Mouse (Mus musculus): ENCODE results near the gene Ascc2. TPM values are rescaled to one million over a fixed set of nuclear protein-coding genes. Genes with fewer than 3 reads are reported as not detected.
"Not testable (repeated sequence)": the region's sequence is repeated elsewhere in the genome, so short reads cannot be mapped to it uniquely, and the experiment has no call there.

Ascc2 gene
- polyA plus RNA-seq, 1 experiment from 2014 or later: 36.5 TPM

DNA sequence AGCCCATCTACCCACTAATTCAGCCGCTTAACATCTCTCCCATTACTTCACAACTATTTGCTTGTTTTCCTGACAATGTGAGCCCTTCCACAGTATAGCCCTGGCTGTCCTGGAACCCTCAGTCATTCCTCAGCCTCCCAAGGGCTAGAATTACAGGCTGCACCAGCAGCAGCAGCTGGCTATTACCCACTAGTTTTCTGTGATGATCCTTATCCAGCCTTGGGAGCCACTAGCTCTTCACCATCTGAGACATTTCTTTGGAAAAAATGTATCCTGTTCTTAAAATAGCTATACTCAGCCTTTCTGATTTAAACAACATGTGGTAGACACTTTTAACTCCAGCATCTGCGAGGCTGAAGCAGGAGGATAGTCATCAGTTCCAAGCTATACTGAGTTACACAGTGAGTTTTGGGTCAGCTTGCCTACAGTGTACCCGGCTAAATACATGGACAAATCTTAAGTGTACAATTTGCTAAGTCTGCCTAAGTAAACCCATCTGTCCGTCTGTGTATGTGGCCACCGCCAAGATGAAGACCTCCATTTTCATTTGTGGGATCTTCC lies 685 bp upstream of the Ascc2 start:
- ATAC-seq (replicated peaks; ENCODE audit: low FRiP score): peak; percentile 16; the same call in 1 of the 2 replicates
- peak overlapping the region; percentile 85 for H3K27ac ChIP-seq
- H3K4me3 ChIP-seq (replicated peaks): peak overlapping the region; percentile 77
- WGBS: 56% methylated on average over 5 of the region's 5 CpGs
- peak overlapping the region; percentile 68 for H3K4me2 ChIP-seq
- peaks cover 21% of the 10 kb centered on the region for H3K4me1 ChIP-seq
- no peaks in the 10 kb centered on the region for H3K27me3 ChIP-seq
- peaks cover 14% of the 10 kb centered on the region; the same call in 1 of the 2 replicates for H3K36me3 ChIP-seq
- H3K9me3 ChIP-seq (replicated peaks): no peaks in the 10 kb centered on the region
- no peak overlapping the region for H3K9ac ChIP-seq

DNA sequence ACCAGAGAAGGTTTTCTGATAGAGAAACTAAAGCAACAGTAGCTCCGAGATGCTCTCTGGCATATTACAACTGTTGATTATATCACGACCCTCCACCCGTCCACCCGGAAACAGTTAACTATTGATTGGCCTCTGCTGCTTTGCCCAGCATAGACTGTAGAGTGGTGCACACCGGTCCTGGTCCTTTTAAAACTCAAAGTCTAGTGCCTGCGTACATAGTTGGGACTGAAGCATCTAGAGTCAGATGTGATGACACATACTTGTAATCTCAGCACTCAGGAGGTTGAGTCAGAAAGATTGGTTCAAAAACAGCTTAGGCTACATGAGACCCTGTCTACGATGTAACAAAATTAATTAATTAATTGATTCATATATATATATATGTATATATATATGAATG lies 714 bp downstream of the Ascc2 start:
- Histone ChIP-seq H3K36me3 (peaks cover 14% of the 10 kb centered on the region; the same call in 1 of the 2 replicates), H3K27ac (peak overlapping the region; percentile 85; the same call in 1 of the 2 replicates), H3K9ac (peak overlapping the region; percentile 63), H3K4me1 (peaks cover 21% of the 10 kb centered on the region), H3K4me2 (peak overlapping the region; percentile 68), H3K4me3 (replicated peaks) (peak overlapping the region; percentile 77), H3K9me3 (replicated peaks) (no peaks in the 10 kb centered on the region), H3K27me3 (no peaks in the 10 kb centered on the region)
- 19% methylated on average over 7 of the region's 7 CpGs for WGBS
- no peak for ATAC-seq (replicated peaks; ENCODE audit: low FRiP score)

DNA sequence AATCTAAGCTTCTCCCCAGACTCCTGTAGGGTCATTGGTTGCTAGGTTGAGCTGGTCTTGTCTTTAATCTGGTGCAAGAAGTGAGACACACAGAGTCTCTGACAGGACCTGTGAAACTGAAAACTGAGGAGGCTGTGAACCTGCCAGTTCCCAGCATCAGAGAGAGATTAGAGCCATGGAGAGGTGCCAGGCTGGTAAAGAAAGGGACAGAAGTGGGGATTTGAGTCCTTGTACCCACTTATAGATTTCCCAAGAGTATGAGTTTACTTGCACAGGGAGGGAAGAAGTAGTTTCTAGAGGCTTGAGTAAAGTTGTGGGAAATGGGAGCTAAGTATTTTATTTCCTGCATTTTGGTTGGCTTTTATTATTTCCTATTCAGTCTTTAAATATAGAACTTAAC lies 3.6 kb downstream of the Ascc2 start:
- Histone ChIP-seq H3K4me3 (replicated peaks) (no peak overlapping the region), H3K9me3 (replicated peaks) (no peaks in the 10 kb centered on the region), H3K4me2 (no peak overlapping the region), H3K27ac (no peak overlapping the region), H3K27me3 (no peaks in the 10 kb centered on the region), H3K9ac (no peak overlapping the region), H3K36me3 (peaks cover 26% of the 10 kb centered on the region; the same call in 1 of the 2 replicates), H3K4me1 (peaks cover 21% of the 10 kb centered on the region)
- ATAC-seq (replicated peaks; ENCODE audit: low FRiP score): no peak

DNA sequence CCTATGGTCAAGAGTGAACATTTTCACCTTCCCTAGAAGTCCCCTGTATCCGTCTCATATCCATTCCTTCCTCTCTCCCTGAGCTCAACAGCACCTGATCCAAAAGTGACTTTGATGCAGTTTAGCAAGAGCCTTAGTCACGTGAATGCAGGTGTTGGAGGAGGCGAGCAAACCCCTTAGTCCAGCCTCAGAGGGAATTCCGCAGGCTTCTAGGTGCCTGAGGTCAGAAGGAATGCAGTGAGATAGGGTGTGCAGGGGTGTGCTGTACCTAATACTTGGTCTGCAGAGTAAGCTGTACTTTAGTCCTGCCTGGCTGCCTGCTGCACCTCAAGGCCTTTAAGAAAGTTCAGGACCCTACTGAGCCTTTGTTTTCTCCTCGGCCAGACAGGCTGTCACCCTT lies 6.2 kb downstream of the Ascc2 start:
- Histone ChIP-seq H3K27ac (no peak overlapping the region), H3K4me1 (peaks cover 5% of the 10 kb centered on the region), H3K9ac (no peak overlapping the region), H3K36me3 (peaks cover 51% of the 10 kb centered on the region), H3K4me2 (no peak overlapping the region), H3K4me3 (replicated peaks) (no peak overlapping the region), H3K27me3 (no peaks in the 10 kb centered on the region), H3K9me3 (replicated peaks) (no peaks in the 10 kb centered on the region)
- WGBS: 67% methylated on average over 5 of the region's 5 CpGs
- ATAC-seq (replicated peaks; ENCODE audit: low FRiP score): no peak

DNA sequence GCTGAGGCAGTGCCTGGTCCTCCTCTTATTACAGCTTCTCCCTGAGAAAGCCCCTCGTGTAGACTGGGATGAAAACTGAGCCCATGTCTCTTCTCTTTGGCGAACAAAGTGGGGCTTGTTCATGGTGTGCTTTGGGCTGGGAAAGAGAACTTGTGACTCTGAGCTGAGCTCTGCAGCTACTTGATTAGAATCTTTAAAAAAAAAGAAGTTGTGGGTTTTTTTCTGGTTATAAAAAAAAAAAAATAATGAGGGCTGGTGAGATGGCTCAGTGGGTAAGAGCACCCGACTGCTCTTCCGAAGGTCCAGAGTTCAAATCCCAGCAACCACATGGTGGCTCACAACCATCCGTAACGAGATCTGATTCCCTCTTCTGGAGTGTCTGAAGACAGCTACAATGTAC lies 7.6 kb downstream of the Ascc2 start:
- H3K9ac ChIP-seq; H3K27ac ChIP-seq; ATAC-seq (replicated peaks; ENCODE audit: low FRiP score); H3K9me3 ChIP-seq (replicated peaks); H3K4me3 ChIP-seq (replicated peaks); H3K4me2 ChIP-seq; H3K4me1 ChIP-seq; H3K27me3 ChIP-seq: not testable (repeated sequence)
- 86% methylated on average over 6 of the region's 6 CpGs for WGBS
- H3K36me3 ChIP-seq: peaks cover 65% of the 10 kb centered on the region

DNA sequence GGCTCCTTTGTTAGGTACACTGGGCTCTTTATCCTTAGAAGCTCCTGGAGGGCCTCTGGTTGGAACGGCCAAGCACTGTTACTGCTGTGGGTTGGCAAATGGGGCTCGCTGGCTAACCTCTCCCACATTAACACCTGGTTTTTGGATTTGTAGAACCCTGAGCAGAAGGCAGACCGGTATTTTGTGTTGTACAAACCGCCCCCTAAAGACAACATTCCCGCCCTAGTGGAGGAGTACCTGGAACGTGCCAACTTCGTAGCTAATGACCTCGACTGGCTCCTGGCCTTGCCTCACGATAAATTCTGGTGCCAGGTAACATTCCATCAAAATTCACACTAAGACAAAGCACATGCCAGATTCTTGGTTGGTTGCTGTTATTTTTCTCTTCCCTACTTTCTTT lies 8.9 kb downstream of the Ascc2 start:
- no peak overlapping the region for H3K4me2 ChIP-seq
- H3K9ac ChIP-seq: no peak overlapping the region
- peaks cover 62% of the 10 kb centered on the region for H3K36me3 ChIP-seq
- ATAC-seq (replicated peaks; ENCODE audit: low FRiP score): no peak
- H3K4me1 ChIP-seq: no peaks in the 10 kb centered on the region
- H3K27ac ChIP-seq: no peak overlapping the region
- no peaks in the 10 kb centered on the region for H3K27me3 ChIP-seq
- H3K4me3 ChIP-seq (replicated peaks): no peak overlapping the region
- H3K9me3 ChIP-seq (replicated peaks): no peaks in the 10 kb centered on the region
- whole genome bisulfite sequencing: 78% methylated on average over 9 of the region's 9 CpGs

DNA sequence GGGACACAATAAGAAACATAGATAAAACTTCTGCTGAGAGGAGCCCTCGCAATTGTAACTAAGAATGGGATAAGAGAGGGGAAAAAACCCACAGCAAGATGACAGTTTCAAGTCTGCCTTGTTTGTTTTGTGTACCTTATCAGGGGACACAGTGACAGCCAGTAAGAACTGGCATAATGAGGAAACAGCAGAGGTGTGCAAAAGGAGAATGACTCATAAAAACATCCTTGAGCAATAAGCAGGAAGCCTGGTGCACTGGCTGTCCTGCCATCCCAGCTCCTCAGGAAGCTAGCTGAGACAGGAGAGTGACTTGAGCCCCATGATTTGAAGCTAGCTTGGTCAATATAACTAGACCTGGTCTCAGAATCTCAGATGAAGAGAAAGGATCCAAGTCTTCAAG lies 22.3 kb downstream of the Ascc2 start:
- no peaks in the 10 kb centered on the region for H3K27me3 ChIP-seq
- no peak overlapping the region for H3K27ac ChIP-seq
- no peaks in the 10 kb centered on the region for H3K9me3 ChIP-seq (replicated peaks)
- peaks cover 77% of the 10 kb centered on the region for H3K36me3 ChIP-seq
- no peaks in the 10 kb centered on the region for H3K4me1 ChIP-seq
- WGBS: 96% methylated on average over 1 of the region's 1 CpGs
- no peak overlapping the region for H3K4me2 ChIP-seq
- no peak overlapping the region for H3K9ac ChIP-seq
- no peak for ATAC-seq (replicated peaks; ENCODE audit: low FRiP score)
- H3K4me3 ChIP-seq (replicated peaks): no peak overlapping the region

DNA sequence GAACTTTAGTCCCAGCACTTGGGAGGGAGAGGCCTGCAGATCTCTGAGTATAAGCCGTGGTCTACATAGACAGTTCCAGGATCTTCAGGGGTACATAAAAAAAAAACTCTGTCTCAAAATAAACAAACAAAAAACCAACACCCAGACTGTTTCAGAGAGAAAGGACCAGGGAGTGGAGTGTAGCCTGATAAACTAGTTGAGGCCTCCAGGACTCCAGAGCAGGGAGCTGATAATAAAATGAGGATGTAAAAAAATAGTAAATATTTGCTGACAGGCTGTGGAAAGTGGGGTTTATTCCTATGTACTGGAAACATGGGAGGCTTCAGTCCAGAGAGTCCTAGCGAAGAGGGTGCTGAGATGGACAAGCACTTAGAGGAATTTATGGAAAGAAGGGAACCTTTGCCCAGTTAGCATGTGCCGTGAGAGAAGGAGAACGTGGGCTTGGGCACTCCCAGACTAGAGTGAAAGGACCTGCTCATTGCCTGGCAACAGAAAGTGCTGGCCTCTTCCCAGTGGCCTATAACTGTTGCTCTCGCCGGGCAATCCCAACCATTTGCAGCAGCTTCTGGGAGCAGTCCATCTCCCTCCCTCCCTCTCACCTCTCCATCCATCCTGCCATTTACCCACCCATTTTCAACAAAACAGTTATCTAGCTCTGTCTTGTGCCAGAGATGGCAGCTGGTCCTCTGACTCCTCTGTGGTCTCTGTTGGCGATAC lies 22.9 kb downstream of the Ascc2 start:
- WGBS: 84% methylated on average over 7 of the region's 7 CpGs
- no peak for ATAC-seq (replicated peaks; ENCODE audit: low FRiP score)
- Histone ChIP-seq H3K9me3 (replicated peaks) (no peaks in the 10 kb centered on the region), H3K27ac (no peak overlapping the region), H3K9ac (no peak overlapping the region), H3K4me3 (replicated peaks) (no peak overlapping the region), H3K27me3 (no peaks in the 10 kb centered on the region), H3K4me1 (no peaks in the 10 kb centered on the region), H3K36me3 (peaks cover 71% of the 10 kb centered on the region), H3K4me2 (no peak overlapping the region)

DNA sequence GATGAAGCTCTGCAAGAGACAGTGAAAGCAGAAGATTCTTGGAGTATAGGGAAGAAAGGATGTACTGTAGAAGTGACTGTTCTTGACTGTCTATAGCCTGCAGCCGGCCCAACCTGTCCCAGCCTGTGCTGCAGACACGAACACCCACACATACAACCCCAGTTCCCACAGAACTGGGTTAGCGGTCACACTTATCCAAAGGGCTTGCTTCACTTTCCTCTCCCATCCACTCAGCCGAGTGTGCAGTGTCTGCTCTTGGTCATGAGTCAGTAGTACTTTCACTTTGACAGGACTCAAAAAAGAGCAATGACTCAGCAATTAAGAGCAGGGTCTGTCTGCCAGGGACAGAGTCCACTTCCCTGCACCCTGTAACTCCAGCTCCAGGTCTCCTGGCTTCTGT lies 23.8 kb downstream of the Ascc2 start:
- 87% methylated on average over 4 of the region's 4 CpGs for WGBS
- no peak for ATAC-seq (replicated peaks; ENCODE audit: low FRiP score)
- H3K27ac ChIP-seq: no peak overlapping the region
- no peak overlapping the region for H3K9ac ChIP-seq
- no peak overlapping the region for H3K4me3 ChIP-seq (replicated peaks)
- H3K4me2 ChIP-seq: no peak overlapping the region
- H3K36me3 ChIP-seq: peaks cover 64% of the 10 kb centered on the region
- H3K27me3 ChIP-seq: no peaks in the 10 kb centered on the region
- no peaks in the 10 kb centered on the region for H3K4me1 ChIP-seq
- H3K9me3 ChIP-seq (replicated peaks): no peaks in the 10 kb centered on the region

DNA sequence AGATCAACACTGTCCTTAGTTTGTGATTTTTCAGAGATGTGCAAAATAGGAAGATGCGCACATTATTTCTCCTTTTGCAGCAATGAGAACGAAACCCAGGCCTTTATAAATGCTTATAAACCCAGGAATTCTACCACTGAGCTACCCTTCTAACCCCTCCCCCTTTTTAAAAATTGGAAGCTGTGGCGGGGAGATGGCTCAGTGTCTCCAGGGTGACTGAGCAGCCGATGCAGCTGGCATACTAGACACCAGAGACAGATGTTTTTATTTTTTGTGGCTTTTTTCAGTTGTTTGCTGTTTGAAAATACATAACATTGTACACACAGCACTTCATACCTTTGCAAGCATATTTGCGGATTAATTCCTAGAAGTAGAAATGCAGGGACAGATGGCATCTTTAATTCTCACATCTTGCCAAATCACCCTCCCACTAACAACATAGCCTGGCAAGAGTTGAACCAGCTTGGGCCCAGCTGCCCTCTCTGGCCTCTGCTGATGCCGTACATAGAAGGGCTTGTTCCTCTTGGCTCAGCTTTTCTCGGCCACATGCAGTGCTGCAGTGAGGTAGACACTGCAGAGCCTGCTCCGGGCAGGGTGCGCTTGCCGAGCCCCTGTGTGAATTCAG lies 24.4 kb downstream of the Ascc2 start:
- Histone ChIP-seq H3K4me3 (replicated peaks) (no peak overlapping the region), H3K4me1 (no peaks in the 10 kb centered on the region), H3K27ac (no peak overlapping the region), H3K27me3 (no peaks in the 10 kb centered on the region), H3K9ac (no peak overlapping the region), H3K4me2 (no peak overlapping the region), H3K9me3 (replicated peaks) (no peaks in the 10 kb centered on the region), H3K36me3 (peaks cover 63% of the 10 kb centered on the region)
- no peak for ATAC-seq (replicated peaks; ENCODE audit: low FRiP score)
- WGBS: 82% methylated on average over 10 of the region's 10 CpGs

DNA sequence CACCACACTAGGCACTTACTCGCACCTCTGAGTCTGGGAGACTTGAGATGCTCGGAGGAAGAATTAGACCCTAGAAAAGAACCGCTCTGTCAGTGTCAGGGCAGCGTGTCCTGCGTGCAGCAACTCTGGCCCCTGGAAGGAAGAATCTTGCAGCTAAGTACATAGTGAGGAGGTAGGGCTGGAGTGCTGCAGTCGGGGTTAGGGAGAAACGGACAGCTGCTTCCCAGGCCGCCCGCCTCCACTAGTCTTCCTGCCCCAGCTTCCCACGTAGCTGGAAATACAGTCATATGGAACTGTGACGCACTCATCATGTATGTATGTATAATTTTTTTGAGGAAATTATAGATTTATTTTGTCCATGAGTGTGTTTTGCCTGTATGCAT lies 24.9 kb downstream of the Ascc2 start:
- peaks cover 65% of the 10 kb centered on the region for H3K36me3 ChIP-seq
- no peaks in the 10 kb centered on the region for H3K27me3 ChIP-seq
- H3K9me3 ChIP-seq (replicated peaks): no peaks in the 10 kb centered on the region
- H3K4me1 ChIP-seq: no peaks in the 10 kb centered on the region
- WGBS: 88% methylated on average over 11 of the region's 11 CpGs
- no peak overlapping the region for H3K4me3 ChIP-seq (replicated peaks)
- no peak overlapping the region for H3K9ac ChIP-seq
- no peak overlapping the region for H3K4me2 ChIP-seq
- no peak for ATAC-seq (replicated peaks; ENCODE audit: low FRiP score)
- no peak overlapping the region for H3K27ac ChIP-seq

DNA sequence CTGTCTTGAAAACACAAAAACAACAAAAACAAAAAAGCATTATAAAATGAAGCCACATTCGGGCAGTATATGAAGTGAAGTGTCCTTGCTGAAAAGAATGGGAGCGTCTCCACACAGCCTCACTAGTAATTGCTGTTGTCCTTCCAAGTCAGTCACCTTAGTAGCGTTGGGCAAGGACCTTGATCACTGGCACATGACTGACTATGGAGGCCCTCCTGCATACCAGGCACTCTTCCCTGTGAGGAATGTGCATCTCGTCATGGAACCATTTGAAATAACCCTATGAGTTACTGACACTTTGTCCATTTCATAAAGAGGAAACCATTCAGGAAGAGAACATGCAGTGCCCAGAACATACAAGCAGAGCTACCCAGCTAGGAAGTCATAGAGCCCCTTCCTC lies 34.2 kb downstream of the Ascc2 start:
- Histone ChIP-seq H3K36me3 (peaks cover 55% of the 10 kb centered on the region), H3K4me3 (replicated peaks) (no peak overlapping the region), H3K27me3 (no peaks in the 10 kb centered on the region), H3K9me3 (replicated peaks) (no peaks in the 10 kb centered on the region), H3K27ac (no peak overlapping the region), H3K4me1 (no peaks in the 10 kb centered on the region), H3K4me2 (no peak overlapping the region), H3K9ac (no peak overlapping the region)
- WGBS: 81% methylated on average over 4 of the region's 4 CpGs
- ATAC-seq (replicated peaks; ENCODE audit: low FRiP score): no peak

Measured in kidney, embryonic 15.5 days (tissue).